Mouse (Mus musculus) spleen, adult 2 months (tissue): Measurements from ENCODE around the gene Itpk1.

Experiments
- CTCF ChIP-seq: fragments of 200-500 bp; IDR thresholded peaks from 2 replicates; pipeline ENCODE4 v1.5.1; 2011; ENCODE audit warnings: mild to moderate bottlenecking, inconsistent platforms; ENCODE audit not compliant: insufficient read depth, insufficient read length, insufficient replicate concordance; ENCODE audit errors: extremely low read depth
- POLR2A ChIP-seq: fragments of 200-500 bp; IDR thresholded peaks from 2 replicates; pipeline ENCODE4 v1.6.1; 2011; ENCODE audit warnings: low read depth, low read length, inconsistent platforms

- no peak for TF ChIP-seq CTCF
- TF ChIP-seq POLR2A = no peak
These were observed 111.0 kb downstream of the Itpk1 start for GRCm38 (mm10) chr12:102593699-102594098.
